Mouse (Mus musculus) megakaryocyte, embryonic 14.5 days (primary cell): Measurements from ENCODE around the gene Polrmt.

Experiments used
- FLI1 ChIP-seq: IDR thresholded peaks from 2 replicates; pipeline ENCODE4 v1.6.1; 2012; ENCODE audit warnings: low read length, inconsistent platforms, mixed read lengths
- GATA1 ChIP-seq: IDR thresholded peaks from 3 replicates; pipeline ENCODE4 v1.6.1; 2012; ENCODE audit warnings: mixed read lengths, low read length, inconsistent platforms, borderline replicate concordance

- no peak for TF ChIP-seq GATA1
- TF ChIP-seq FLI1: no peak
Observed at GRCm38 (mm10) chr10:79723692-79724091, 22.7 kb downstream of the Polrmt start.
